Mouse (Mus musculus) embryo, embryonic 11.5 days (tissue): Measurements from ENCODE around the gene Cfap58.

ENCODE experiments used
- DNase-seq: peaks from one replicate; pipeline ENCODE4 v3.0.0-alpha.2; 2012; ENCODE audit warnings: low read depth, low spot score

The Cfap58 gene

GRCm38 (mm10) chr19:47917396-47917795 is 20.1 kb upstream of the Cfap58 start:
- DNase-seq: no peak

DNA sequence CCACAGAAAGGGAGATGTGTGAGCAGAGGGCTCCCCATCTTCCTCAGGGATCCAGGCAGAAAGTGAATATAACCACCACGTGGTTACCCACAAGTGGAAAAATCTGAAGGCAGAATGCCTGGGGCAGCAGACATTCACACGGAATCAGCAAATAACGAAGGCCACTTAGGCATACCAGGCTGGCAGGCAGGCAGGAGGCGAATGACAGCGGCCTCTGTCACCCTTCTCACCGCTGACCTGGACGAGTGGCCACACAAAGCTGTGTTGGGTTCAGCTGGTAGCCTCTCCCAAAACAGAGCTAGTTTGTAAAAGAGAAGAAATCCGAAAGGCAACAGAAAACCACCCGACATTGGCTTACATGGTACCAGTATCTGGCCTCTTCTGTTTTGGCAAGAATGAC is 19.5 kb upstream of the Cfap58 start:
- no peak for DNase-seq

DNA sequence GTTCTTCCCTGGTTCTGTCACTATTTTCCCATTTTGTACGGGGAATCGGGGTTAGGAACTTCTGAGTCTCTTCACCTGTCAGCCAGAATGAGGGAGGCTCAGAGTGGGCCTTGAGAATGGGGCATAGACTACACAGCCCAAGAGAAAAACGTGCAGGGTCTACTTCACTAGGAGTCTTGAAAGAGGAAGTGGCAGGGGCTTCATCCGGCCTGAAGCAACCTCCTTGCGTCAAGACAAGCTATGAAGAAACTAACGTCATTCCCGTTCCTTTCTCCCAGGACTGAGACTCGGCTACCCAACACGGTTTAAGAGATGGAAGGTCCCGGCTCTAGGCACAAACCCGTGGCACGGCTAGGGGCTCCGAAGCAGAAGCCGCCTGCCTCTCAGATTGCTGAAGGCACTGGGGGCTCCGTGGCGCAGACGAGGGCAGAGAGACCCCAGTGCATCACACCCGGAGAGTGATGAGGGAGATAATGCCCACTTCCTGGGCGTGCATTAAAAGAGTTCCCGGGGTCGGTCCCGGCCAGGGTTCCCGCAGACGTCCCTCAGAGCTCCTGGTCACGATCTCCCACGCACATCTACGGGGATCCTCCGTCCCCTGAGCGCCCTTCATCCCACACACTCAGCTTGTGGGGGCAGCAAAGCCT is 18.9 kb upstream of the Cfap58 start:
- DNase-seq: no peak

- DNase-seq: peak; percentile 80
Observed at GRCm38 (mm10) chr19:47919126-47919965, 18.1 kb upstream of the Cfap58 start, which contains the start of the genes Cfap43 and Itprip. Cfap43 (minus strand) TSS chr19:47919287. Itprip (minus strand) TSS chr19:47919299.

DNA sequence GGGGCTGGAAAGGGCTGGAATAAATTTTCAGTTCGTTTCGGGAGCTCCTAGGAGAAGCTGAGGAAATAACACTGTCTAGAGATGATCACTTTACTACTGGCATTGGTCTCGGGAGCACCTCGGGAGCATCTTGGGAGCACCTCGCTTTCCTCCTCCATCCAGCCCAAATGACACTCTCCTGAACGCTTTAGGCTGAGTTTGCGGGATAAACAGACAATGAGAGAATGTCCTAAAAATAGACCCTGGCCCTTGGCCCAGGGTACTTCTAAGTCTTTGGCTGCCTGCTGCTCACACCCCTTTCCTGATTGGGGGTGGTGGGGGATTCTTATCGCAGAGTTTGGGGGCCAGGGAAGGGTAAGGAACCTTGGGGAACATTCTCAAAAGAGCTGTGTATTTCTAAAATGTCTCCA is 17.5 kb upstream of the Cfap58 start:
- no peak for DNase-seq

DNA sequence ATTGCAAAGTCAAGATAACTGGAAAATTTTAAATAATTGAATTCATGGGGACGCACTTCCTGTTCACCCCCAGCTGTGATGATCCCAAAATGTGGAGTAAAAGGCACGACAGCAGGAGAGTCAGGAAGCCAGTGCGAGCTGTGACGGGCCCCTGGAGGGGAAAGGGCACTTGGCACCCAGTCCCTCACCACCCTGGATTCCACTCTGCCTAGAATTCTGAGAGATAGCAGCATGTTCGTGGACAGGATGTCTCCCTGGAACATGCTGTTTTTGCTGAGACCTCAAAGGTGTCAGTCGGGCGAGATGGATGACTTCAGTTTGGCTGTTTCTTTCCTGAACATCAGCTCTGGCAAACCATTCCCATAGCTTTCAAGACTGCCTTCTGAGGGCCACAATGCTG is 11.7 kb upstream of the Cfap58 start:
- no peak for DNase-seq

DNA sequence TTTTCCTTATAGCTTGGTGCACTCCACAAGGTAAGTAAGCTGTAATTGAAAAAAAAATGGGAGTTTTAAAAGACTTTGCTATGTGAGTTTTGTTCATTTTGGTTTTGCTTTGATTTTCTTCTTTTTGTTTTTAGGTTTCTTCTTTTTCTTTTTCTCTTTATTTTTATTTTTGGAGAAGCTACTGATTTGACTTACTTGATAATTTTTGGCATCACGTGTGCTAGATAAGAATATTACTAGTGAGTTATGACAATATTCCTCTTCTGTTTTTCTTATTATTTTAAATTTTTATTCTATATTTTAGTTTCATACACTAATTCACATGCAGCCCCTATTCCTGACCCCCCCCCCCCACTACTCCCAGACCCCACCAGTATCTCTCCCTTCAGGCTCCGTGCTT is 10.4 kb upstream of the Cfap58 start:
- DNase-seq: no peak

- no peak for DNase-seq
Observed at GRCm38 (mm10) chr19:47929043-47929442, 8.4 kb upstream of the Cfap58 start.

DNA sequence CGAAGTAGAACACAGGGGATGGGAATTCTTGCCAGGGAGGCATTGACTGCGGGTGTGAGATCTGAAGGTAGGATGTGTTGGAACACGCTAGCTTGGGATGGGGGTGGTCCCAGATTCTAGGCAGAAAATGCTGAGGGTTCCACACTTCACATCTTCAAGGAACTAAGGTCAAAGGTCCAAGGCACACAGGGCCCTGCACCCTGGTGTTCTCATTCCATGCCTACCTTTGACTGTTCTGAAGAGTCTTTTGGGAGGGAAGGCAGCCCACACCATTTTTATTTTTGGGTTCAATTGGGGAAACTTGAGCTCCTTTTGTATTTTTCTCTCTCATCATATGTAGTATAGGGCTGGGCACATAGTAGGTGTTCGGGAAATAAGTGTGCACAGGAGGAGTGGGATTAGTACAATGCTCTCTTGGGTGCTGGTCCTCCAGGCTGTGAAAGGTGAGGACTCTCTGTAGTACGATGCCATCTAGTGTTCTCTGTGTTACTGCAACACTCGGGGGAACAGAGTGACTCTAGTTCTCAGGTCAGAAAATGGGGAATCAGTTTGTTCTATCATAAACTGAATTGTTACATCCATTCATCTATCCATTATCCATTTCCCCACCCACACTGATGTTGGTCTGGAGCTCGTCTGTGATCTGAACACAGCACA is 5.4 kb upstream of the Cfap58 start:
- DNase-seq: no peak

- DNase-seq: no peak
Observed at GRCm38 (mm10) chr19:47934146-47934545, 3.3 kb upstream of the Cfap58 start.

DNA sequence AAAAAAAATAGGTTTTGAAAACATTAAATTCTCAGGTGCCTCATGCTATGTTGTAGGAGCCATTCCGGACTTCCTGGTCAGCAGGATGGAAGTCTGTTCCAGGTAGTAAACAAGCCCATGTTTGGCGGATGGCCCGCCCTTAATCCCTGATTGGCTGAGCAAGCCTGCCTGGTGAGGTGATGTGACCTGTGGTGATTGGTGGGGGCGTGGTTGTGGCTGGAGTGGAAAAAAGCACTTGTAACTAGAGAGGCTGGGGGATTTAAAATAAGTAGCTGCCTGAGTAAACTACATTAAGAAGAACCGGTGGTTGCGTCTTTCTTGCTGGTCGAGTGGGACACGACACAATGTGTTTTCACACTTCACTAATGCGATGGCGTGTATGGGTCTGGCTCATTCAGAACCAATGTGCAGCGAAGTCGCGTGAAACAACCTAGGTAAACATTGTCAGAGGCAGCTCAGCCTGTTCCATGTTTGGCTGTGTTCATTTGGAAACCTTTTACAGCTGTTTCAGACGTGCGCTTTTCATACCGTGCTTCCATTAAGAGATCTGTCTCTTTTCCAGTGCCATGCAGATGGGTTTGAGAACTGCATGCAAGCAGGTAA is 2.7 kb upstream of the Cfap58 start:
- no peak for DNase-seq

- DNase-seq: no peak
Observed at GRCm38 (mm10) chr19:47935530-47935929, 1.9 kb upstream of the Cfap58 start.

- DNase-seq: no peak
Observed at GRCm38 (mm10) chr19:47936490-47936889, 985 bp upstream of the Cfap58 start.

DNA sequence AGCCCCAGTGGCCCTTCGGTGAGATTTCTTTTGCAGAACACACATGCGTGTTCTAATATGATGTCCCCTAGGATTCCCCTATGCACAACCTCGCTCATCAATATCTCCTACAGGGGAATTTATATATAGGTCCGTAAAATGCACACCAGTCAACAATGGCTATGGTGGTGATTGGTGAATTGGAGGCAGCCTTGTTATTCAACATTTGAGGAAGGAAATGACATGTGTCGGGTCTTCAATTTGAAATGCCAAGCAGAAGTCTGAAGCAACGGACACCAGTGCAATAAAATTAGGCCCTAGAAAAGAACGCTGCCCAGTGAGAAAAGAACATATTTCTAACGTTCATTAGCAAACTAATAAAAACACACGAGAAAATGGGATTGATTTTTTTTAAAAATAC is 537 bp upstream of the Cfap58 start:
- no peak for DNase-seq

- no peak for DNase-seq
Observed at GRCm38 (mm10) chr19:47939361-47939760, 1.9 kb downstream of the Cfap58 start.

- no peak for DNase-seq
Observed at GRCm38 (mm10) chr19:47946821-47947465, 9.5 kb downstream of the Cfap58 start.

DNA sequence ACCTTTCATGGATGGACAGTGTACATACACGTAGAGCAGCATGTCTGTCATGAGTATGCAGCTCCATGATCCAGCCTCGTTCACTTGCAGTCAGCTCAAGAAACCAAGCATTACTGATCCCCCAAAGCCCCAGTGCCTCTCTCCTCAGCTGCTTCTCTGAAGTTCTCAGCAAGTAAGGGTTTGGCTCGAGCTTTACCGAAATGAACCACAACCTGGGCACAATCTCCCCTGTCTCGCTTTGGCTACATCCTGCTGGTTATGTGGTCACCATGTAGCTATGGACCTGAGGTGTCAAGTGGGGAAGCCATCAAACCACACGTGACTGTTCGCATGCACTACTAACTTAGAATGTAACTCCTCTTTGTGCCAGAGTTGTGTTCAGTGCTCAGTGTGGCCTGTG is 13.5 kb downstream of the Cfap58 start:
- no peak for DNase-seq

- DNase-seq: no peak
Observed at GRCm38 (mm10) chr19:47953169-47953568, 15.7 kb downstream of the Cfap58 start.

DNA sequence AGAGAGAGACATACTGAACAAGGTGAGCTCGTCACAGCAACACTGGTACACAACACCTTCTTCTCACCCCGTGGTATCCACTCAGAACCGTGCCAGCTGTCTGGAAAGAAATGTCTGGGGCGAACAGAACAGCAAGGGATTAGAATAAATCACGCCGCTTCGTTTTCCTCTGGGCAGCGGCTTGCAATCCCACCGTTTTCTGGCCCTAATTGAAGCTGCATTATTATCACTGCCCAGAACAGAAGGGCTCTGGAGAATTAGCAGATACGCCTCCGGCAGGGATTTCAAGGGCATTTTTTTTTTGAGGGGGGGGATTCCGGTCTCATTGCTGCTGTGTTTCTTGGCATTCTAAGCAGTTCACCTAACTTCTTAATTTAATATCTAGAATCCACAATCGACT is 20.7 kb downstream of the Cfap58 start:
- no peak for DNase-seq

DNA sequence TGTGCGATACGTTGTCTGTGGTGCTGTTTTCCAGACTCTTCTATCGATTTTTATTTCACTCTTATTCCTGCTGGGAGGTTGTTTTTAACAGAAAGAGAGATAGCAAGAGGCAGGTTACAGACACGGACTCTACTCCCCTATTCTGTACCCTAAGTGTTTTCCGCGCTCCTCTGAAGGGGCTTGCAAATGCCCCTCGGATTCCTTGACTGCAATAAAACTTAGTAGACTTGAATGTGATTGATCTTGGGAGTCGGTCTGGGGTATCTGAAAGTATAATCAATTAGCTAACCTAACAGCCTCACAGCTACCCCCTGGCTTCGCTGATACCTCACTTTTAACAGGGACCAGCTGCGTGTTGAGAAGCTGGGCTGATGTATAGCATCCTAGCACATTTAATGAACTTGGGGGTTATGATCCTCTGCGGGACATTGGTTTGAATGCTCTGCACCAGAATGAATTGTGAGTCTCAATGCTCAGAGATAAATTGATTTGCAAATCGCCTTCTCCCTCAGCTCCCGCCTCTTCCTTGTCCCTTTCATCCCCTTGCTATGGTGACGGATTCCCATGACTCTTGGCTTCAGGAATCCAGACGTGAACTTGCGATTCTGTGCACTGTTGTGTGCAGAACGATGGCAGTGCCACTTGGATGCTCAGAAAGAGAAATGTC is 31.7 kb downstream of the Cfap58 start:
- DNase-seq: no peak

DNA sequence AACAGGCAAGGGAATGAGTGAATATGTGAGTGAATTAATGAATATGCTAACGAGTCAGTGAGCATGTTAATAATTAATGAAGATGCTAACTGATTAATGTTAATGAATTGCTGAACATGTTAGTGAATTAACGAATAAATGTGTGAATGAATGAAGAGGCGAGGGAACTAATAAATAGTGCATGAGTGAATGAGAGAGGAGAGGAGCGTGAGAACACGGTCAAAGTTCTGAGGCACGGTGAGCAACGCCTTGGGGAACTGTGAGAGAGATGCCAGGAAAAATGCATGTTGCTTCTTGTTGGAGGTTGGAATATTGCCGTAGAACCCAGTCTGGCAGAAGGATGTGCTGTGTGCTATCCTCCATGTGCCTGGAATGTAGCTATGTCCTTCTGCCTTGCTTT is 33.6 kb downstream of the Cfap58 start:
- no peak for DNase-seq
